Mouse (Mus musculus) ovary, postnatal 10 days (tissue): ENCODE data around the gene Chil1.

Experiments
- DNase-seq: peaks from one replicate; pipeline ENCODE4 v3.0.0; 2022; ENCODE audit warnings: low spot score

The Chil1 gene

DNA sequence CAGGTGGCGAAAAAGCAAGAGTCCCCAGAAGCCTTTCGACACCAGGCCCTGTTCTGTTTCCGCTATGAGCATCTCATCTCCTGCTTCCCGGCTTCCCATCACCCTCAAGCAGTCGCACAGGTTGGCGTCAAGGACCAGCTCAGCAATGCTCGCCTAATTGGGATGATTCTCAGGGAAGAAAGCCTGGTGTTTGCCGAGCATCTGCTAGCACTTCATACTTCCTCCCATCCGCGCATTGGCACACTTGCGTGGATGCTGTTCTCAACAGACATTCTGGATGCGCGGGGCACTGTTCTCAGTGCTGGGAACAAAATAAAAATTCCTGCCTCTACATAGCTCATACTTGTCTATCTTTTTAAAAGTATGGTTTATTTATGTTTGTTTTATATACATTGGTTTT, 22.3 kb downstream of the Chil1 start:
- no peak for DNase-seq

- DNase-seq, result no peak
Measured at GRCm38 (mm10) chr1:134205296-134206018, 23.5 kb downstream of the Chil1 start.

GRCm38 (mm10) chr1:134206085-134206484, 24.1 kb downstream of the Chil1 start:
- no peak for DNase-seq

GRCm38 (mm10) chr1:134210179-134210755, 28.3 kb downstream of the Chil1 start:
- no peak for DNase-seq

- no peak for DNase-seq
Measured at GRCm38 (mm10) chr1:134211043-134211442, 29.1 kb downstream of the Chil1 start.

DNA sequence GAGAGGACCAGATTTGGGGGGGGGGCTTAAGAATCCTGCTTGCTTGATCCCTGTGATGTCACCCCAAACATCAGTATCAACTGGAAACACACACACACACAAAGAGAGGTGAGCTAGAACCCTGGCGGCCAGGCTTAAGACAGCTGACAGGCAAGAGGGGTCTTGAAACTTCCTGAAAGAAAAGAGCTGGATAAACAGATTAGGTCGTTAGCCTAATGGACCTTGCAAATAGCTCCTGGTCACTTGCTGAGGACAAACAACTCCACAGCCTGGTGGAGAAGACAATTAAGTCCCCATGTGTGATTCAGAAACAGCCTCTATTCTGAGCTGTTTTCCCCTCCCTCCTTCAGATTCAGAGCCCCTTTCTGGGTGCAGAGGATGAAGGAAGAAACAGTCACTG, 29.7 kb downstream of the Chil1 start:
- no peak for DNase-seq

- DNase-seq, result no peak
Measured at GRCm38 (mm10) chr1:134212351-134212750, 30.4 kb downstream of the Chil1 start.

GRCm38 (mm10) chr1:134213405-134213804, 31.4 kb downstream of the Chil1 start:
- no peak for DNase-seq

- no peak for DNase-seq
Measured at GRCm38 (mm10) chr1:134215059-134215458, 33.1 kb downstream of the Chil1 start.

GRCm38 (mm10) chr1:134215751-134216628, 34.0 kb downstream of the Chil1 start:
- no peak for DNase-seq

- DNase-seq, result no peak
Measured at GRCm38 (mm10) chr1:134216629-134216971, 34.6 kb downstream of the Chil1 start.

DNA sequence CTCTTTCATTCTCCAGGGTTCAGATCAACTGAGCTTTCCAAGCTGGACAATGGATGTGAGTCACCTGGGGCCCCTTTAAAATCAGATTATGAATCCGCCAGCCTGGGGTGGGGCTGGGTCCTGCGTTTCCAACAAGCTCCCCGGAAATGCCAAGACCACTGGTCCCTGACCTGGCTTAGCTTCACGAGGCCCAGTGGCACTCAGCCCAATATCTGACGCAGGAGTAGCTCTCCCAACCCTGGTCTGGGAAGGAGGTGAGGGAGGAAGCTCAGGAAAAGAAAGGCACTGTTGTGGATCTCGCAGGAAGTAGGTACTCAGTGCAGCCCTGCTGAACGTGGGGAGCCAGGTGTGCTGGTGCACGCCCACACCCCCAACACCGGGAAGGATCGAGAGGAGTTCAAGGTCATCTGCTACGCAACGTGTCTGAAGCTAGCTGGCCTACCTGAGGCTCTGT, 35.1 kb downstream of the Chil1 start:
- DNase-seq, result no peak

- no peak for DNase-seq
Measured at GRCm38 (mm10) chr1:134217942-134218341, 36.0 kb downstream of the Chil1 start.

GRCm38 (mm10) chr1:134219608-134220007, 37.6 kb downstream of the Chil1 start:
- no peak for DNase-seq

- DNase-seq, result no peak
Measured at GRCm38 (mm10) chr1:134221172-134221571, 39.2 kb downstream of the Chil1 start.

GRCm38 (mm10) chr1:134222122-134223055, 40.4 kb downstream of the Chil1 start:
- DNase-seq, result no peak

GRCm38 (mm10) chr1:134224649-134225227, 42.8 kb downstream of the Chil1 start:
- DNase-seq, result no peak

GRCm38 (mm10) chr1:134225375-134225774, 43.4 kb downstream of the Chil1 start:
- no peak for DNase-seq

DNA sequence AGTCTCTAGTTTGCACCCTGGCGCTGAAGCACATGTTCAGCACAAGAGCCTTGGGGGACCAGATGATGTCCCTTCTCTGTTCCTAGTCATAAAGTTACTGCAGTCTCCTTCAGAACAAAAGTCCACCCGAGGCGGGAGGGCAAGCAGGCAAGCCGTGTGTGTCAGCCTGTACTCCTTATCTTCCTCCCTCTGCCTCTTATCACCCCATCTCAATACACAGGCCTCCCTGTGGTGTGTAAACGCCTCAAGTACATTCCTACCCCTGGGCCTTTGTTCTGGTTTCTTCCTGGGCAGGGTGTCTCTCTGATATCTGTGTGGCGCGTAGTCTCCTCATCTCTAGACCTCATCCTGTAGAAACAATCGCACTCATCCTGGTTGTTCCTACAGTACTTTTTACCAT, 44.8 kb downstream of the Chil1 start:
- no peak for DNase-seq

- DNase-seq, result no peak
Measured at GRCm38 (mm10) chr1:134229806-134230575, 48.0 kb downstream of the Chil1 start.
